Mouse (Mus musculus): ENCODE results near the gene Col20a1. TPM values are rescaled to one million over a fixed set of nuclear protein-coding genes. Genes with fewer than 3 reads are reported as not detected.

The Col20a1 gene
- total and polyA plus RNA-seq, 2 experiments, result 0.92 to 1.1 TPM

DNA sequence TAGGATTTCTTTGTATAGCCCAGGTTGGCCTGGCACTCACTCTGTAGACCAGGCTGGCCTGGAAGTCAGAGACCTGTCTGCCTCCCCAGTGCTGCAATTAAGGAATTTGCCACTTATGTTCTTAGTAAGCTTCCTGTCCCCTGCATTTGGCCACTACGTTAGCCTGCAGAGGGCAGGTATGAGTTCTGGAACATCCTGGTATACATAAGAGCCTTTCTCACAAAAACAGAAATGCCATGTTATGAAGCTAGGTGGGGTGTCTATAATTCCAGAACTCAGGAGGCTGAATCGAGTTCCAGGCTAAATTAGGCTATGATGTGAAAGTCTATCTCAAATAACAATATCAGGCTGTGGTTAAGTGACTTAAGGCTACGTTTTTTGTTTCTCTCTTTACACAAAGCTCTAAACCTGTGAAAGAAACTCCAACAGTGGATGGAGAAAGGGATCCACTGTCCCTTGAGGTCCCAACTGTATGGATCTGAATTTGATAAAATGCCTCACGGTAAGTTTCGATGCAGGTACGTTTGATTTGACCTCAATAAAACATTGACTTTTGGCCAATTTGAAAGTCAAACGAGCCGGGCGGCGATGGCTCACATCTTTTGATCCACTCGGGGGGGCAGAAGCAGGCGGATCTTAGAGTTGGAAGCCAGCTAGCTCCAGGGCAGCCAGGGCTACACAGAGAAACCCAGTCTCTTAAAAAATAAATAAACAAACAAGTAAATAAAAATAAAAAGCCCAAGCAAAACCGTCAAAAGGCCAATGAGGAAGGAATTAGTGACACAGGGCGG is 20.0 kb upstream of the Col20a1 start:
- peaks cover 12% of the 10 kb centered on the region for H3K4me1 ChIP-seq (ENCODE audit: control insufficient read depth, insufficient read depth, low read length)
- peak overlapping the region; percentile 72 for H3K27ac ChIP-seq (replicated peaks; ENCODE audit: insufficient read depth, low read depth, low read length)
- H3K4me3 ChIP-seq (ENCODE audit: insufficient read depth, low read depth, low read length), result peak overlapping the region; percentile 91
- 3% methylated on average over 14 of the region's 14 CpGs for WGBS
- TF ChIP-seq CTCF (IDR thresholded peaks at IDR 0.05; ENCODE audit: low read depth, low read length), result 0 out of 2 replicates have a peak, but pooled peaks have one; percentile 10
- no peak for TF ChIP-seq POLR2A (IDR thresholded peaks at IDR 0.05; ENCODE audit: extremely low read depth, insufficient read depth, low read length)
- DNase-seq (ENCODE audit: extremely low read depth, low read depth, low spot score), result peak; percentile 55
- peaks cover 4% of the 10 kb centered on the region; the same call in 1 of the 2 replicates for H3K36me3 ChIP-seq (ENCODE audit: control insufficient read depth, insufficient read depth, low read length)
- H3K27me3 ChIP-seq (ENCODE audit: control insufficient read depth, insufficient read depth, low read length), result no peaks in the 10 kb centered on the region
- H3K79me2 ChIP-seq (ENCODE audit: control insufficient read depth, insufficient read depth, low read length), result peaks cover 5% of the 10 kb centered on the region
- peak overlapping the region; percentile 91 for H3K9ac ChIP-seq (ENCODE audit: low read depth, low read length)

GRCm38 (mm10) chr2:180967010-180967763 is 19.1 kb upstream of the Col20a1 start, which contains the start of gene Arfgap1:
Gene Arfgap1 (plus strand): TSS chr2:180967225.
- Histone ChIP-seq H3K4me3 (ENCODE audit: insufficient read depth, low read depth, low read length) (peak within 1 kb of the TSS; percentile 91), H3K79me2 (ENCODE audit: control insufficient read depth, insufficient read depth, low read length) (peaks cover 5% of the 10 kb centered on the region), H3K36me3 (ENCODE audit: control insufficient read depth, insufficient read depth, low read length) (peaks cover 10% of the 10 kb centered on the region), H3K4me1 (ENCODE audit: control insufficient read depth, insufficient read depth, low read length) (peaks cover 12% of the 10 kb centered on the region), H3K9ac (ENCODE audit: low read depth, low read length) (peak within 1 kb of the TSS; percentile 91), H3K27ac (replicated peaks; ENCODE audit: insufficient read depth, low read depth, low read length) (peak within 1 kb of the TSS; percentile 72), H3K27me3 (ENCODE audit: control insufficient read depth, insufficient read depth, low read length) (no peaks in the 10 kb centered on the region)
- under 1% methylated on average over 57 of the region's 57 CpGs for WGBS
- TF ChIP-seq CTCF (IDR thresholded peaks at IDR 0.05; ENCODE audit: low read depth, low read length) (no peak), POLR2A (IDR thresholded peaks at IDR 0.05; ENCODE audit: extremely low read depth, insufficient read depth, low read length) (peak; percentile 77)
- DNase-seq (ENCODE audit: extremely low read depth, low read depth, low spot score), result peak; percentile 81

DNA sequence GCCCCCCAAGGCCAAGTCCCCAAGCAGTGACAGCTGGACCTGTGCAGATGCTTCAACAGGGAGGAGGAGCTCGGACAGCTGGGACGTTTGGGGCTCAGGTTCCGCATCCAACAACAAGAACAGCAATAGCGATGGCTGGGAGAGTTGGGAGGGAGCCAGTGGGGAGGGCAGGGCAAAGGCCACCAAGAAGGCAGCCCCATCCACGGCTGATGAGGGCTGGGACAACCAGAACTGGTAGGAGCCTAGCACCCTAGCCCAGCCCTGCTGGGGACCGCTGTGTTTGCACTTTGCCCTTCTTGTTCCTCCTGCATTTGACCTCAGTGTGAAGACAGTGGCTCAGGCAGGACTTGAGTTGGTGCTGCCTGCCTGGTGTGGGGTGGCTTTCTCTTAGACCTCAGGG is 5.2 kb upstream of the Col20a1 start:
- Histone ChIP-seq H3K36me3 (ENCODE audit: control insufficient read depth, insufficient read depth, low read length) (peaks cover 26% of the 10 kb centered on the region), H3K27me3 (ENCODE audit: control insufficient read depth, insufficient read depth, low read length) (no peaks in the 10 kb centered on the region), H3K79me2 (ENCODE audit: control insufficient read depth, insufficient read depth, low read length) (no peaks in the 10 kb centered on the region), H3K27ac (replicated peaks; ENCODE audit: insufficient read depth, low read depth, low read length) (no peak overlapping the region), H3K4me3 (ENCODE audit: insufficient read depth, low read depth, low read length) (no peak overlapping the region), H3K4me1 (ENCODE audit: control insufficient read depth, insufficient read depth, low read length) (no peaks in the 10 kb centered on the region), H3K9ac (ENCODE audit: low read depth, low read length) (no peak overlapping the region)
- WGBS, result 48% methylated on average over 6 of the region's 6 CpGs
- TF ChIP-seq POLR2A (IDR thresholded peaks at IDR 0.05; ENCODE audit: extremely low read depth, insufficient read depth, low read length), result no peak
- no peak for TF ChIP-seq CTCF (IDR thresholded peaks at IDR 0.05; ENCODE audit: low read depth, low read length)
- no peak for DNase-seq (ENCODE audit: extremely low read depth, low read depth, low spot score)

DNA sequence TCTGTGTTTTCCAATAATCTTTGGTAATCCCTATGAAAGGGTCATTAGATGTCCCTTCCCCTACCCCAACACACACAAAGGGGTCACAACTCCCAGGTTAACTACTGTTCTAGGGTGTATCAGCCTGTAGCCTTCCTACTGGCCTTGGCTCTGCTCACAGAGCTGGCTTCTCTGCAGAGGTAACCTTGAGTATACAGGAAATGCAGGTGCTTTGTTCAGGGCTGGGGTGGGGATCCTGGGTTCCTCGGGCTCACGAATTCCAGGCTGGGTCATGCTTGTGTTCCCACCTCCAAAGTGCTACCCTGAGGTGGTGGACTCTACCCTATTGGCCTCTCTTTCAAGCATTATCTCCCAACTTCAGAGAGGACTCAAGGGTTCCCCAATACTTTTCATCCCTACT is 700 bp upstream of the Col20a1 start:
- H3K27me3 ChIP-seq (ENCODE audit: control insufficient read depth, insufficient read depth, low read length), result no peaks in the 10 kb centered on the region
- H3K27ac ChIP-seq (replicated peaks; ENCODE audit: insufficient read depth, low read depth, low read length), result no peak overlapping the region
- DNase-seq (ENCODE audit: extremely low read depth, low read depth, low spot score), result no peak
- no peaks in the 10 kb centered on the region for H3K4me1 ChIP-seq (ENCODE audit: control insufficient read depth, insufficient read depth, low read length)
- no peak overlapping the region for H3K9ac ChIP-seq (ENCODE audit: low read depth, low read length)
- H3K79me2 ChIP-seq (ENCODE audit: control insufficient read depth, insufficient read depth, low read length), result no peaks in the 10 kb centered on the region
- WGBS, result 66% methylated on average over 2 of the region's 2 CpGs
- no peak for TF ChIP-seq POLR2A (IDR thresholded peaks at IDR 0.05; ENCODE audit: extremely low read depth, insufficient read depth, low read length)
- 0 out of 2 replicates have a peak, but pooled peaks cover 2% of the 10 kb centered on the region for H3K36me3 ChIP-seq (ENCODE audit: control insufficient read depth, insufficient read depth, low read length)
- H3K4me3 ChIP-seq (ENCODE audit: insufficient read depth, low read depth, low read length), result no peak overlapping the region

DNA sequence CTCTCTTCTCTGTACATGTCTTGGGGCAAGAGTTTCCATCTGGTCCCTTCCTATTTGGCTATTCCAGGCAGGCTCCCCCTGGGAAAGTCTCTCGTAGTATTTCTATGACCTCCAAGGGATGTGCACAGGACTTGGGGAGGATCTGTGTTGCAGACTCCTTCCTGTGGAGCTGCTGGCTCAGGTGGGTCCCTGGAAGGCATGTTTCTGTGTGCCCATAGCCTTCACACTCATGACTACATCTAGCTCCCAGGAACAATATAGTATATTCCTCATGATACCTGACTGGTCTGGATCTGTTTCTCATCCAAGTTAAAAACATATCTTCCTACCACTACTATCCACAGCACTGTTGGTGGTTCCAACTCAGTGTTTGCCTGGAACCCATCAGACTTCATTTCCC is 666 bp downstream of the Col20a1 start:
- 69% methylated on average over 1 of the region's 1 CpGs for WGBS
- Histone ChIP-seq H3K27me3 (ENCODE audit: control insufficient read depth, insufficient read depth, low read length) (no peaks in the 10 kb centered on the region), H3K27ac (replicated peaks; ENCODE audit: insufficient read depth, low read depth, low read length) (no peak overlapping the region), H3K4me1 (ENCODE audit: control insufficient read depth, insufficient read depth, low read length) (no peaks in the 10 kb centered on the region), H3K4me3 (ENCODE audit: insufficient read depth, low read depth, low read length) (no peak overlapping the region), H3K36me3 (ENCODE audit: control insufficient read depth, insufficient read depth, low read length) (no peaks in the 10 kb centered on the region), H3K79me2 (ENCODE audit: control insufficient read depth, insufficient read depth, low read length) (no peaks in the 10 kb centered on the region), H3K9ac (ENCODE audit: low read depth, low read length) (no peak overlapping the region)
- TF ChIP-seq CTCF (IDR thresholded peaks at IDR 0.05; ENCODE audit: low read depth, low read length) (no peak), POLR2A (IDR thresholded peaks at IDR 0.05; ENCODE audit: extremely low read depth, insufficient read depth, low read length) (no peak)
- no peak for DNase-seq (ENCODE audit: extremely low read depth, low read depth, low spot score)

All from liver, adult 2 months (tissue).